Mouse (Mus musculus) cortical plate, adult 2 months (tissue): ENCODE results near the gene Smo. TPM values are rescaled to one million over a fixed set of nuclear protein-coding genes. Genes with fewer than 3 reads are reported as not detected.

ENCODE experiments used
- H3K27ac ChIP-seq: fragments of 200-500 bp; 2 replicates; pipeline ENCODE4 v1.5.1; 2012; ENCODE audit warnings: low read length, control low read depth, inconsistent platforms; ENCODE audit not compliant: insufficient read depth
- H3K4me1 ChIP-seq: fragments of 200-500 bp; 2 replicates; pipeline ENCODE4 v1.6.1; 2011; ENCODE audit warnings: low read length; ENCODE audit not compliant: control insufficient read depth, insufficient read depth
- H3K4me3 ChIP-seq: fragments of 200-500 bp; 2 replicates; pipeline ENCODE4 v1.5.1; 2011; ENCODE audit warnings: mild to moderate bottlenecking, low read length, control low read depth; ENCODE audit not compliant: insufficient read depth
- CTCF ChIP-seq: fragments of 200-500 bp; IDR thresholded peaks from 2 replicates; pipeline ENCODE4 v1.5.1; 2011; ENCODE audit warnings: mild to moderate bottlenecking, control low read depth, low read length; ENCODE audit not compliant: insufficient read depth; ENCODE audit errors: extremely low read depth
- POLR2A ChIP-seq: fragments of 200-500 bp; IDR thresholded peaks from 2 replicates; pipeline ENCODE4 v1.6.1; 2011; ENCODE audit warnings: mild to moderate bottlenecking, low read length, control low read depth; ENCODE audit not compliant: insufficient read depth; ENCODE audit errors: extremely low read depth
- polyA plus RNA-seq: library from polyadenylated mRNA; depleted of rRNA; stranded (reverse); fragments of >200 nt; gene quantifications from 2 replicates; pipeline ENCODE4 v1.2.3, GENCODE M21; 2012; rRNA removed

Smo gene
- polyA plus RNA-seq, 1 experiment: 9.6 TPM

DNA sequence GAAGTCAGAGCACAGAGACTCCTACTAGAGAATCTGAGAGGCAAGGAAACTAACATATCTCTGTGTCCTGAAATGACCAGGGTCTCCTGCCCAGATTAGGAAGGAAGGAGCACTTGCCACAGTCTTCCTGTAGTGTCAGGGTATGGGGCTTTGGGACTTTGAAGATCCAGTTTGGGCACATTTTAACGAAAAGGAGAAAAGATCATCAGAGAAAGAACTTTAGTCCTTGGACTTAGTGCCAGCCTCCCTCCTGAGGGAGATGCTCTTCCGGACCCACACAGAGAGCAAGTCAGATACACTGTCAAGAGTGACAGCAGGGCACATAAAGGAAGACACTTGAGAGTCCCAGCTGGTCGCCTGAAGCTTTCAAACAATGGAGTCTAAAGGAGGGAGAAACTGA lies 68.7 kb downstream of the Smo start:
- no peak for TF ChIP-seq CTCF
- no peak for TF ChIP-seq POLR2A
- H3K27ac ChIP-seq: no peak overlapping the region
- H3K4me3 ChIP-seq: no peak overlapping the region

DNA sequence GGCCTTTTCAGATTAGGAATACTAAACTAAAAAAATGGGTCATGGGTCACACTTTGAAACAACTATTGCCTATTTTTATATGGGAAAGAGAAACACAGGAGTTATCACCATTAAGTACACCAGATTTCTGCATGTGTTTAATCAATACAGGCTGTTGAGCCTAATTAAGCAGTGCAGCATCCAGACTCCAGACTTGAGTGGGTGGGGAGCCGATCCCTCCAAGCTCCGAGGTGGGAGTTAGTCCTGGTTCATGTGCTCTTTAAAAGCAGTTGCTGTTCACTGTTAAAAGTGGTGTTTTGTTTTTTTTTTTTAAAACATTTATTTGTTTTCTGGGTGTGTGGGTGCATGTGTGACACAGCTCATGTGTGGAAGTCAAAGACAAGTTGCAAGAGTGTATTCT lies 70.1 kb downstream of the Smo start:
- TF ChIP-seq CTCF (no peak), POLR2A (no peak)
- Histone ChIP-seq H3K27ac (no peak overlapping the region), H3K4me3 (no peak overlapping the region), H3K4me1 (no peaks in the 10 kb centered on the region)

More for the DNA sequence above, 68.7 kb downstream of the Smo start:
- no peaks in the 10 kb centered on the region for H3K4me1 ChIP-seq

Other genes starting within 250 kb of the Smo start
- 4.1 and 4.6 TPM in 2 replicates for gene Kcp, start 227.6 kb upstream of the Smo start, polyA plus RNA-seq
- 5.2 and 6.1 TPM in 2 replicates for gene Irf5, start 208.9 kb upstream of the Smo start, polyA plus RNA-seq
- 51.0 and 52.4 TPM in 2 replicates for gene Tnpo3, start 125.6 kb upstream of the Smo start, polyA plus RNA-seq
- gene Tspan33, start 41.3 kb upstream of the Smo start, polyA plus RNA-seq: 28.8 and 30.1 TPM in 2 replicates
- 112 and 117 TPM in 2 replicates for gene Ahcyl2, start 32.5 kb downstream of the Smo start, polyA plus RNA-seq
- gene Strip2, start 181.5 kb downstream of the Smo start, polyA plus RNA-seq: 12.4 and 15.2 TPM in 2 replicates